Mouse (Mus musculus) small intestine, adult 2 months (tissue): ENCODE measurements at regions not wholly inside any gene's neighbourhood (a gene's known extent, or its start where the extent isn't known, plus 50 kb on each side); places are given as distances from the start of the nearest gene placed in this dataset.

ENCODE experiments used
- H3K27ac ChIP-seq: fragments of 200-500 bp; 2 replicates; pipeline ENCODE4 v1.5.1; 2012; ENCODE audit warnings: low read depth, low read length, control low read depth, inconsistent platforms; ENCODE audit not compliant: insufficient read depth
- H3K27me3 ChIP-seq: fragments of 200-500 bp; 2 replicates; pipeline ENCODE4 v1.6.1; 2012; ENCODE audit warnings: mild to moderate bottlenecking, moderate library complexity, low read length, inconsistent platforms; ENCODE audit not compliant: control insufficient read depth, insufficient read depth
- H3K36me3 ChIP-seq: fragments of 200-500 bp; 2 replicates; pipeline ENCODE4 v1.6.1; 2012; ENCODE audit warnings: mild to moderate bottlenecking, low read length, control low read depth, inconsistent platforms; ENCODE audit not compliant: control insufficient read depth, insufficient read depth
- H3K4me1 ChIP-seq: fragments of 200-500 bp; 2 replicates; pipeline ENCODE4 v1.6.1; 2012; ENCODE audit warnings: low read length, inconsistent platforms, mixed read lengths; ENCODE audit not compliant: control insufficient read depth, insufficient read depth, insufficient read length
- H3K4me3 ChIP-seq: fragments of 200-500 bp; 2 replicates; pipeline ENCODE4 v1.5.1; 2012; ENCODE audit warnings: low read depth, mild to moderate bottlenecking, control low read depth, inconsistent platforms, low read length, moderate library complexity
- CTCF ChIP-seq: fragments of 200-500 bp; IDR thresholded peaks from 2 replicates; pipeline ENCODE4 v1.5.1; 2012; ENCODE audit warnings: low read depth, mild to moderate bottlenecking, control low read depth, inconsistent platforms, low read length, moderate library complexity, mixed read lengths; ENCODE audit not compliant: insufficient replicate concordance, insufficient read length; ENCODE audit errors: extremely low read depth
- POLR2A ChIP-seq: fragments of 200-500 bp; IDR thresholded peaks from 2 replicates; pipeline ENCODE4 v1.6.1; 2012; ENCODE audit warnings: low read depth, mild to moderate bottlenecking, control low read depth, inconsistent platforms, low read length, moderate library complexity
- WGBS: fragments of 180-500 bp; shearing (Covaris S2); methylation state at CpG from one replicate; pipeline ENCODE4 v1.1.7; 2018; 5-methylcytosine and 5-hydroxymethylcytosine counted together

DNA sequence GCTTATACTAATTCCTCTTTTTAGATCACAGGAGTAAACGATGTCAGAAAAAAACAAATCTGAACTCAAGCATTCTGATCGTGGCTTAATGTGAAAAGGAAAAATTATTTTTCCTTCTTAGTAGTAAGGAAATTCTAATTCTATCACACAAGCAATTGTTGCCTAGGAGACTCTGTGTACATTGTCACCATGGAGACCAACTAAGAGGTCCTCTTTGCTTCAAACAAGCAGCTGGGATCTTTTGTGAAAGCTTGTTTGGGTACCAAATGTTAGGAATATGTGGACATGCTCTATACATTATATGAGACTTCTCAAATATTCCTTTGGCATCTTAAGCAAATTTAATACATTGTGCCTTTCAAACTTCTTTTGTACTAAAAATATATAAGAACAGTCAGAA, 345.9 kb upstream of the Atp10a start:
- no peaks in the 10 kb centered on the region for H3K36me3 ChIP-seq
- no peaks in the 10 kb centered on the region for H3K27me3 ChIP-seq
- 68% methylated on average over 2 of the region's 2 CpGs for WGBS
- H3K4me3 ChIP-seq: no peak overlapping the region
- no peaks in the 10 kb centered on the region for H3K4me1 ChIP-seq
- H3K27ac ChIP-seq: no peak overlapping the region
- TF ChIP-seq CTCF: no peak
- TF ChIP-seq POLR2A: no peak

DNA sequence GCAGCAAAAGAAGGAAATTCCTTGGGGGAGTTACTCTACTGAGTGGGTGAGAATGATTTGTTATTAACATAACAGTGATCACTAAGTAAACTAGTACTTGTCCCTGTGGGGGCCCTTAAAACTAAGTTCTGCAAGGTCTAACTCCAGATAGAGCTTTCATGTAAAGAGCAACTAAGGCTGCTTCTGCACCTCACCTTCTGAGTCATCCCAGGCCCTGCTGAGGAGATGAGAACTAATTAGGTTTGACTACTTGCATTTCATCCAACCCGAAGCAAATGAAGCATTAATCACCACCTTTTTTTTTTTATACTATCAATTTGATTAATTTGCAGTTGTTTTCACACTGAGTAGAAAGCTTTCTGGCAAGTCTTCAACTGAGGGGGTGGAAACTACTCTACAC, 333.6 kb upstream of the Atp10a start:
- Histone ChIP-seq H3K27ac (no peak overlapping the region), H3K4me1 (no peaks in the 10 kb centered on the region), H3K36me3 (no peaks in the 10 kb centered on the region), H3K27me3 (no peaks in the 10 kb centered on the region), H3K4me3 (no peak overlapping the region)
- 48% methylated on average over 1 of the region's 1 CpGs for WGBS
- no peak for TF ChIP-seq CTCF
- no peak for TF ChIP-seq POLR2A

DNA sequence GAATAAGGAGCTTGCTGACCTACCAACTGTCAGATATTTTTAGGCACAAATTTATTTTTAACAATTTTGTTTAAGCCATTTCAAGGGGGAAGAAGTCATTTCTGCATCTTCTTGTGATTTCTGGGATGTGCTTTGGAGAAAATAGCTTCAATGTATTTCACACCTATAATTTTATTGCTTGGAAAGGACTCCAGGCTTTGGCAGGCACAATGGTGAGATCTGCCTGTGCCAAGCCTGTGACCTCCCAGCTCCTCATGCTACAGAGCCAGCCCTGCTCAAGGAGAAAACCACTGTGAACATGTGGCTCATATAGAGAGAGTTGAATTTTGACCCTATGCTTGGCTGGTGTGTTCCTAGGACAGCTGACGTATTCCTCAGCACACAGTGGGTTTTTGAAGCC, 288.6 kb upstream of the Atp10a start:
- H3K36me3 ChIP-seq: no peaks in the 10 kb centered on the region
- H3K27ac ChIP-seq: no peak overlapping the region
- no peaks in the 10 kb centered on the region for H3K4me1 ChIP-seq
- no peak overlapping the region for H3K4me3 ChIP-seq
- H3K27me3 ChIP-seq: no peaks in the 10 kb centered on the region
- TF ChIP-seq CTCF: no peak
- 61% methylated on average over 1 of the region's 1 CpGs for WGBS

DNA sequence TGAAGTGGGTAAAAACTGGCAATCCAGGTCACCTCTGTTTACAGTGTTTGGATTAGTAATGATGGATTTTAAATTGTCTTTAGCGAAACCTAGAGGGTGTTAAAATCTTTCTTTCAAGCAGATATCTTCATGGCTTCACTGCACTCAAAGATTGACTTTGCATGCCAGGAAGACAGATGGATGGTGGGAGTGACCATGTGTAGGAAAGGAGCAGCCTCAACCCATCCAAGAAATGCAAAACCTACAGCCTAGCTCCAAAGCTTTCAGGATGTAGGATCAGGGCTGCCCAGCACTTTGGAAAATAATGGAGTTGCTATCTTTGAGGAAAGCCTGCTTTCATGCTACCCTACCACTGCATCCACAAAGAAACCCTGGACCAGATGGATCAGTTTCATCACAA, 272.6 kb upstream of the Atp10a start:
- 42% methylated on average over 1 of the region's 1 CpGs for WGBS
- H3K4me3 ChIP-seq: no peak overlapping the region
- TF ChIP-seq POLR2A (no peak), CTCF (no peak)
- H3K4me1 ChIP-seq: peaks cover 3% of the 10 kb centered on the region; the same call in 1 of the 2 replicates
- H3K36me3 ChIP-seq: no peaks in the 10 kb centered on the region
- no peak overlapping the region for H3K27ac ChIP-seq
- H3K27me3 ChIP-seq: no peaks in the 10 kb centered on the region

DNA sequence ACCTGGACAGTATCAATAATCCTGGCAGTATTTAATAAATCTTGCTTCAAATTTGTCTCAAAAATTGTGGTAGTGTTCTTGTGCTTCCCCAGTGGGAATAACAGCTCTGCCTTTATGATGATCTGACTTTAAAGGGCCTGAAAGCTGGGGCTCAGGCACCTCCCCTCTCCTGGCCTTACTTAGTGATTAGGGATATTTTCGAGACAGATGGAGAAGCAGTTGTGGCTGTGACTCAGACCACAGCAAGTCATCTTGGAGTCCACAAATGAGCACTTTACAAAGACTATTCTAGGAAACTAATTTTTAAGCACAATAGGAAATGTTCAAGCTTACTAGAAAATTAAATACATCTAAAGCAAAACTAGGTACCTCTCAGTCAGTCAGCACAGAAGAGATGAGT, 267.6 kb upstream of the Atp10a start:
- H3K27me3 ChIP-seq: no peaks in the 10 kb centered on the region
- no peaks in the 10 kb centered on the region for H3K36me3 ChIP-seq
- H3K4me1 ChIP-seq: no peaks in the 10 kb centered on the region
- no peak overlapping the region for H3K27ac ChIP-seq
- 57% methylated on average over 1 of the region's 1 CpGs for WGBS
- no peak overlapping the region for H3K4me3 ChIP-seq
- no peak for TF ChIP-seq POLR2A
- TF ChIP-seq CTCF: no peak

DNA sequence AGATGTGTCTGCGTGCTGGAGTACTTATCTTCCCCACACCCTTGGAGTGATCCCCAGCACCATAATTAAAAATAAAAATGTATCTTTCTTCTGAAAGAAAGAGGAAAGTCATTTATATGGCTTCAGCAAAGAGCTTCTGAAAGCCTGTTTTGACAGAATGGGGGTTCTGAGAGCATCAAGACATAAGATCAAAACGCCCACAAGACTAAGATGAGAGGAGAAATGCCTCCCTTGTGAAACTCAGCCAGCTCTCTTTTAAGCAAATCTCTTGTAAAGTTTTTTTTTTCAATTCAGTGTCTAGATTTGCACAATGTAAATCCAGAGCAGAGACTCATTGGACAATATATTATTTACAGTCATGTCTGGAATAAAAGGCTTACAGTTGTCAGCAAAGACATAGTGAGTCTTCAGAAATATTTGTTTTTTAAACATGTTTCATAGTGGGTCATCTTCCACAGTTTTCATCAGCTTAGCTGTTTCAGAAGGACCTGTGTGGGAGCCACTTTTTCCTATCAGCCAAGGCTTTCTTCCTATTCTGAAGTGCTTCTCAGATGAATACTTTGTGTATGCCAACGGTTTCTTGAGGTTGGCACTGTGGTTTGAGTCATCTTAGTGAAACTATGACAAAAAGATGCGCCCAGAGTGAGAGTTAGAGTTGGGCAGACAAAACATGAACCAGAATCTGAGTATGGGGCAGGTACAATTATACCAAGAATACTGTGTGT, 263.4 kb upstream of the Atp10a start:
- no peak overlapping the region for H3K4me3 ChIP-seq
- no peak for TF ChIP-seq POLR2A
- TF ChIP-seq CTCF: no peak
- H3K4me1 ChIP-seq: no peaks in the 10 kb centered on the region
- no peaks in the 10 kb centered on the region for H3K27me3 ChIP-seq
- H3K36me3 ChIP-seq: no peaks in the 10 kb centered on the region
- WGBS: 75% methylated on average over 4 of the region's 4 CpGs
- H3K27ac ChIP-seq: no peak overlapping the region

DNA sequence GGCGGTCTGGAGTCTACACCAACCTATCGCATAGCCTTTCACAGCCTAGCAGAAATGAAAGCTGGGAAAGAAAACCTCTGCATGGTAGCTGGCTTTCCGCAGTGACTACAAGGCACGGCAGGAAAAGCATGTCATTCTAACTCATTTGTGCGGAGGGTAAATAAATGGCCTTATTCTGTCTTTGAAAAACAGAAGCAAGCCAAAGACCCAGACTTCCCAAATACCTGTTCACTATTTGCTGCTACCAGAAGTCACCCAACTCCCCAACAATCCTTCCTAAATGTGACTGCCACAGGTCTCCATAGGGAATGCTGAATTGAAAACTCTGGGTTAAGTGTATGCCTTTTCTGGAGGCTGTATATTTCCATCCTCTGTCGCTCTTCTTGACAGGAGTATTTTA, 258.0 kb upstream of the Atp10a start:
- Histone ChIP-seq H3K4me3 (no peak overlapping the region), H3K36me3 (no peaks in the 10 kb centered on the region), H3K27me3 (no peaks in the 10 kb centered on the region), H3K4me1 (peaks cover 2% of the 10 kb centered on the region; the same call in 1 of the 2 replicates), H3K27ac (no peak overlapping the region)
- 22% methylated on average over 6 of the region's 6 CpGs for WGBS
- no peak for TF ChIP-seq POLR2A
- no peak for TF ChIP-seq CTCF

DNA sequence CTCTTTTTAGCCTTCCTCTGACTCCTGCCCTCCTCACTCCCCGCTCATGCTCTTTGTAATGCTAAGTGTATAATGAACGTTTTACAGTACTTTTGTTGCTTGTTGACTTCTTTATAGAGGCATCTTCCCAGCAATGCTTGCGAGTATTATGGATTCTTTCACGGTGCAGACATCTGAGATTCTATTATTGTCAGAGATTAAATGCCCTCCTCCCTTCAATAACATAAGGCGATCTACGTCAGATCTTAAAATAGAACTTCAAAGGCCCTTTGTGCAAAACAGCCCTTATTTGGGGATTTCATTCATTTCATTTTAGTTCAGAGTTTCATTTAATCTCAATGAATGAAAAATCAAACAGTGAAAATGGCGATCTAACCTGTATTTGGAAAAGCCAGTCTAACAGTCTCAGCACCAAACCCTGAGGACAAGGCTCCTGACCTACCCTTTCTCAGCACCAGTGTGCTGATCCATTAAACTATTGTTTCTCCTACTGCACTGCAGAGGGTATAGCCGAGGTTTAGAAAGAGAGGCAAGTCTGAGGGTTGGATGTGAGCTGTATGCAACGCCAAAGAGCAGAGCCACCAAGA, 257.3 kb upstream of the Atp10a start:
- TF ChIP-seq CTCF (no peak), POLR2A (no peak)
- Histone ChIP-seq H3K4me1 (peaks cover 2% of the 10 kb centered on the region; the same call in 1 of the 2 replicates), H3K27ac (peak overlapping the region; percentile 71), H3K27me3 (no peaks in the 10 kb centered on the region), H3K36me3 (no peaks in the 10 kb centered on the region), H3K4me3 (peak overlapping the region; percentile 64)
- WGBS: 2% methylated on average over 9 of the region's 9 CpGs
